ENCODE assay signal across 10 mouse cellular contexts in genomic region chr9:58201091-58201842, GRCm38 (mm10). TPM values are rescaled to one million over a fixed set of nuclear protein-coding genes. Genes with fewer than 3 reads are reported as not detected.
DNase-seq lines count a peak whose midpoint lies in the region; ATAC-seq and TF ChIP-seq lines count a peak whose summit lies in the region.
"Had no signal": no experiment of that assay in that cellular context is flagged by ENCODE, and none has a peak within 500 bp of the region (broad histone marks: within the 10 kb centered on the region; RNA-seq: fewer than 3 reads in every experiment).

No protein-coding gene starts in this region.

- no peaks in the 10 kb centered on the region for H3K9me3 ChIP-seq in limb, embryonic 15.5 days
- H3K9me3 ChIP-seq in stomach, postnatal 0 days (ENCODE audit: control insufficient read depth, low read length), result no peaks in the 10 kb centered on the region
- H3K9me3 ChIP-seq: liver, embryonic 13.5 days had no signal

- H3K4me3 ChIP-seq in limb, embryonic 15.5 days, result peak overlapping the region; percentile 23
- 0 out of 2 replicates have a peak overlapping the region, but pooled peaks have one; percentile 6 for H3K4me3 ChIP-seq in stomach, postnatal 0 days (ENCODE audit: low read depth, low read length)
- H3K4me3 ChIP-seq: liver, embryonic 13.5 days had no signal

- DNase-seq in embryo, embryonic 10.5 days (ENCODE audit: low spot score), result peak; percentile 14
- DNase-seq in embryo, embryonic 9.5 days (ENCODE audit: extremely low spot score), result no peak
- peak; percentile 60 to 64 for DNase-seq in right cerebral cortex, adult 2 months (ENCODE audit: low spot score in 2 of 2)
- no peak for DNase-seq in right cerebral cortex, postnatal 25 days
- DNase-seq in stomach, postnatal 0 days (ENCODE audit: low spot score), result no peak
- DNase-seq in lung, postnatal 36 days, result no peak
- DNase-seq in urinary bladder, postnatal 36 days (ENCODE audit: low spot score in 2 of 2), result no peak
- DNase-seq: liver, embryonic 13.5 days had no signal

- no peak for ATAC-seq in limb, embryonic 15.5 days (ENCODE audit: insufficient number of reproducible peaks, low FRiP score, low TSS enrichment, low read depth)
- ATAC-seq in stomach, postnatal 0 days (ENCODE audit: low FRiP score, low TSS enrichment), result no peak
- ATAC-seq: activated CD4-positive, CD25-positive, alpha-beta regulatory T cell, adult 4 months had no signal

- 2% methylated on average over 24 of the region's 24 CpGs for WGBS in limb, embryonic 15.5 days
- WGBS in stomach, postnatal 0 days, result 2% methylated on average over 24 of the region's 24 CpGs

- no peak overlapping the region for H3K27ac ChIP-seq in limb, embryonic 15.5 days
- no peak overlapping the region for H3K27ac ChIP-seq in stomach, postnatal 0 days (replicated peaks)
- H3K27ac ChIP-seq: liver, embryonic 13.5 days had no signal

- no peak for TF ChIP-seq CTCF in stomach, postnatal 0 days (IDR thresholded peaks at IDR 0.05; ENCODE audit: low read depth)

- peaks cover 67% of the 10 kb centered on the region for H3K4me1 ChIP-seq in limb, embryonic 15.5 days
- no peaks in the 10 kb centered on the region for H3K4me1 ChIP-seq in stomach, postnatal 0 days (replicated peaks; ENCODE audit: control insufficient read depth, insufficient read depth)

- H3K9ac ChIP-seq in limb, embryonic 15.5 days, result no peak overlapping the region
- no peak overlapping the region for H3K9ac ChIP-seq in stomach, postnatal 0 days (ENCODE audit: low read length)
- H3K9ac ChIP-seq: liver, embryonic 13.5 days had no signal

- H3K36me3 ChIP-seq in limb, embryonic 15.5 days, result no peaks in the 10 kb centered on the region
- H3K36me3 ChIP-seq in stomach, postnatal 0 days (ENCODE audit: control insufficient read depth, insufficient read depth, low read length), result no peaks in the 10 kb centered on the region
- H3K36me3 ChIP-seq: liver, embryonic 13.5 days had no signal

- no peak for TF ChIP-seq EP300 in stomach, postnatal 0 days (optimal IDR thresholded peaks at IDR 0.05)

- H3K4me2 ChIP-seq in limb, embryonic 15.5 days, result peak overlapping the region; percentile 45
- no peak overlapping the region for H3K4me2 ChIP-seq in stomach, postnatal 0 days (replicated peaks; ENCODE audit: low read depth)
- H3K4me2 ChIP-seq: liver, embryonic 13.5 days had no signal

- peaks cover 81% of the 10 kb centered on the region for H3K27me3 ChIP-seq in limb, embryonic 15.5 days
- peaks cover 47% of the 10 kb centered on the region for H3K27me3 ChIP-seq in stomach, postnatal 0 days (ENCODE audit: control insufficient read depth, insufficient read depth, low read length)

RNA-seq across cellular contexts. Expression of gene Islr, which starts 2.8 kb away (rescaled TPM):
- polyA plus RNA-seq in limb, embryonic 15.5 days (2015; fragmentation: Nextera tagmentation; extraction: Ambion mirVana), result 216 and 254 TPM in 2 replicates
- 46.5 and 58.7 TPM in 2 replicates for polyA plus RNA-seq in stomach, postnatal 0 days (2015; fragmentation: Nextera tagmentation; extraction: Ambion mirVana)

RNA-seq across cellular contexts. Expression of gene Islr2, which starts 2.9 kb away (rescaled TPM):
- polyA plus RNA-seq in limb, embryonic 15.5 days (2015; fragmentation: Nextera tagmentation; extraction: Ambion mirVana), result 0.55 and 1.5 TPM in 2 replicates
- polyA plus RNA-seq in stomach, postnatal 0 days (2015; fragmentation: Nextera tagmentation; extraction: Ambion mirVana), result 0.45 and 0.69 TPM in 2 replicates
- polyA plus RNA-seq: activated CD4-positive, CD25-positive, alpha-beta regulatory T cell, adult 4 months had no signal

RNA-seq across cellular contexts. Expression of gene Pml, which starts 48.3 kb away (rescaled TPM):
- 15.7 and 16.4 TPM in 2 replicates for polyA plus RNA-seq in limb, embryonic 15.5 days (2015; fragmentation: Nextera tagmentation; extraction: Ambion mirVana)
- polyA plus RNA-seq in stomach, postnatal 0 days (2015; fragmentation: Nextera tagmentation; extraction: Ambion mirVana), result 5.2 and 6.7 TPM in 2 replicates

RNA-seq across cellular contexts. Expression of gene Stoml1, which starts 51.7 kb away (rescaled TPM):
- 34.2 and 35.5 TPM in 2 replicates for polyA plus RNA-seq in limb, embryonic 15.5 days (2015; fragmentation: Nextera tagmentation; extraction: Ambion mirVana)
- 19.9 and 20.4 TPM in 2 replicates for polyA plus RNA-seq in stomach, postnatal 0 days (2015; fragmentation: Nextera tagmentation; extraction: Ambion mirVana)

Comparison
In these comparisons a context has a peak if more than half of its experiments do, and no peak if none do; other contexts are left out.
1. DNase-seq: peak in embryo, embryonic 10.5 days (single experiment) and right cerebral cortex, adult 2 months (2 of 2); none in embryo, embryonic 9.5 days (single experiment), right cerebral cortex, postnatal 25 days (single experiment), stomach, postnatal 0 days (single experiment), lung, postnatal 36 days (single experiment) and urinary bladder, postnatal 36 days (0 of 2).